Mouse (Mus musculus) retina, embryonic 14.5 days (tissue): ENCODE measurements at regions not wholly inside any gene's neighbourhood (a gene's known extent, or its start where the extent isn't known, plus 50 kb on each side); places are given as distances from the start of the nearest gene placed in this dataset.

Experiments
- DNase-seq: peaks from one replicate; pipeline ENCODE4 v3.0.0-alpha.2; 2015; ENCODE audit warnings: low spot score

GRCm38 (mm10) chr2:18445809-18446208 is 53.2 kb upstream of the Dnajc1 start:
- no peak for DNase-seq
